Mouse (Mus musculus) kidney, adult 2 months (tissue): ENCODE measurements around the gene Enpp4.

ENCODE experiments used
- CTCF ChIP-seq: fragments of 200-500 bp; conservative IDR thresholded peaks from 2 replicates; pipeline ENCODE4 v1.5.1; 2011; ENCODE audit warnings: low read depth, mild to moderate bottlenecking, control low read depth, low read length, moderate library complexity, mixed read lengths; ENCODE audit not compliant: insufficient read depth, insufficient read length
- POLR2A ChIP-seq: fragments of 200-500 bp; IDR thresholded peaks from one replicate; pipeline ENCODE4 v1.6.1; 2011; ENCODE audit warnings: low read depth, low read length, control low read depth

DNA sequence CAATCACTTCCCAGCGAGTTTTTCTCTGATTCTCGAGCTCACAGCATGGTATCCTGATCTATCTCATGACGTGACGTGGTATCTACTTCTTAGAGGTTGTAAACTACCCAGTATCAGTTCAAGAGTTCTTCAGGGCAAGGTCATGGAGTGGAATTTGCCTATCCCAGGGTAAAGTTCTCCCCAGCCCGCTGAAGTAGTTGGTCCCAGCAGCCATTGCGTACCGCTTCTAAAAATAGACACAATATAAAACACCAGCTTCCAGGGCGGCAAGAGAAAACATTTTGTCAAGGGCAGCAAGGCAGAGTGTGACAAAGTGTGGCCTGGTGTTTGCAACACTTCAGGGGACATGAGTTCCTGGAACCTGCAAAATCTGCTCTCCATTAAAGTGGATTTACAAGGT lies 46.3 kb upstream of the Enpp4 start:
- TF ChIP-seq CTCF (no peak), POLR2A (no peak)
